Mouse (Mus musculus) G1E-ER4 (cell line): ENCODE results near the gene Tapbpl. TPM values are rescaled to one million over a fixed set of nuclear protein-coding genes. Genes with fewer than 3 reads are reported as not detected.

ENCODE experiments used
- GATA1 ChIP-seq: IDR thresholded peaks from one replicate; pipeline ENCODE4 v1.8.0; 2012; ENCODE audit warnings: low read length, inconsistent platforms
- polyA plus RNA-seq: library from polyadenylated mRNA; stranded (reverse); fragments of >175 nt; gene quantifications from 2 replicates; pipeline ENCODE4 v1.2.3, GENCODE M21; 2012

Tapbpl gene
- polyA plus RNA-seq, 1 experiment, result 2.2 TPM

GRCm38 (mm10) chr6:125225518-125226115, 6.0 kb downstream of the Tapbpl start:
- TF ChIP-seq GATA1, result no peak

GRCm38 (mm10) chr6:125222577-125222976, 9.1 kb downstream of the Tapbpl start:
- no peak for TF ChIP-seq GATA1

- TF ChIP-seq GATA1, result no peak
Observed at GRCm38 (mm10) chr6:125222146-125222545, 9.5 kb downstream of the Tapbpl start.

GRCm38 (mm10) chr6:125221115-125221745, 10.4 kb downstream of the Tapbpl start:
- TF ChIP-seq GATA1, result no peak

GRCm38 (mm10) chr6:125218963-125219362, 12.7 kb downstream of the Tapbpl start:
- TF ChIP-seq GATA1, result no peak

GRCm38 (mm10) chr6:125217899-125218298, 13.8 kb downstream of the Tapbpl start:
- no peak for TF ChIP-seq GATA1

DNA sequence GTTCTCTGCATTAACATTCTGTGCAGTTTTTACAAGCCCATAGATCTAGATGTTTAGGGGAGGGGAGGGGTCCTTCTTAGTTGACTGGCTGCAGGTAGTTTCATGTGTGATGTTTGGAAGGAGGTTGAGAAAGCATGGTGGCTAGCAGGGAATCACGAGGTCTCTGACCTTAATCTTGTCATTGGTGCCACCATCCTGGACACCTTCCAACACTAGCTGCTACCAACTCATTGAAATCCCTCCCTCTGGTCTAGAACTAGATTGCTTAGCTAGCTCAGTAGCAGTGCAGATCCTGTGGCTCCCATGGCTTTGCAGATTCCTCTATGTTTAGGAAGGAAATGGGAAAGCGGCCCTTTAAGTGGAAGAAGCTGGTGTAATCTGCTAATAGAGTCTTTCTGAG, 14.8 kb downstream of the Tapbpl start:
- no peak for TF ChIP-seq GATA1

GRCm38 (mm10) chr6:125215148-125215954, 16.3 kb downstream of the Tapbpl start, which contains the start of gene Vamp1:
Gene Vamp1, plus strand, starts transcription at chr6:125215551.
- no peak for TF ChIP-seq GATA1

DNA sequence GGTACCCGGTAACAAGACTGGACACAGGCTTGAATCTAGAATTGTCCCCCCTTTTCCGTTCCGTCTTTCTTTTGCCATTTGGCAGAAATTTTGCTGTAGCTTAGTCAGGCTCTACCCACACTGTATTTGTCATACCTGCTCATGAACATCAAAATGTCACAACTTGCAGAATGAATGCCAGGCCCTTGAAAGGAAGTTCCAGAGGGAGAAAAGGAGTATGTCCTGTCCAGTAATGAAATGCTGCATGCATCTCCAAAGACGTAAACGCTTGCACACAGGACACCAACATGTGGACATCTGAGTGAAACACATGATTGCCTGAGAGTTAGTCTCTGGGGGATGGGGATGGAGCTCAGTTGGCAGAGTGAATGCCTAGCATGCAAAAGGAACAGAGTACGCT, 17.9 kb downstream of the Tapbpl start:
- TF ChIP-seq GATA1, result no peak

- TF ChIP-seq GATA1, result no peak
Observed at GRCm38 (mm10) chr6:125213129-125213528, 18.5 kb downstream of the Tapbpl start.

DNA sequence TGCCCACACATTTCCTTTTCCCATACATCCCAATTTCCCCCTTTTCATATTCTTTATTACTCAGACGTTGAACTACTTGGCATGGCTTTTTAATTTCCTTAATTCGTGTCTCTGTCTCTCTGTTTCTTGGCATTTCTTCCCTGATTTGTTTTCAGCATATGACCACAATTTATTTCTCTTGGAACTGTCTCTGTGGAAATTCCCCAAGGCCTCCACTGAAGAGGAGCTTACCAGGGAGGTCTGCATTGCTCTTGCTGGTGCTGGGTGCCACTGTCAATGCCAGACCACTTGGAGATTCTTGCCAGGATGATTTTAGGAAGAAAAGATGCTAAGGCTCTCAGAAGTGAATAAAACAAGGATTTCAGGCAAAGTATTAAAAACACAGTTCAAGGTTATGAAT, 19.0 kb downstream of the Tapbpl start:
- TF ChIP-seq GATA1, result no peak

GRCm38 (mm10) chr6:125210436-125210835, 21.2 kb downstream of the Tapbpl start:
- no peak for TF ChIP-seq GATA1

GRCm38 (mm10) chr6:125197166-125197565, 34.5 kb downstream of the Tapbpl start:
- TF ChIP-seq GATA1, result no peak

DNA sequence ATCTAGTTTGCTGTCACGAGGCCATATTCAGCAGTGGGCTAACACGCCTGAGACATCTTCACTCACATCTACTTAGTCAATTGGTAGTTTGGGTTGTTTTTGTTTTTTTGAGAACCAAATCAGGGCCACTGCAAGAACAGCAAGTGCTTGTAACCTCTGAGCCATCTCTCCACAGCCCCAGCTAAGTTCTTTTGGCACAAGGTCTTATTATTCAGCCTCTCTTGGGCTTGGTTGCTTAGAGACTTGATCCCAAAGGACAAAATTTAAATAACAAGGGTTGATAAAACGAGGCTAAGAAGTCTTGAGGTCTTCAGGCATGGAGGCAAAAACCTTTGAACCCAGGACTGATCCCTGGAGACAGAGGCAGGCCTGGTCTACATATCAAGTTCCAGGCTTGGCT, 35.4 kb downstream of the Tapbpl start:
- no peak for TF ChIP-seq GATA1

GRCm38 (mm10) chr6:125195541-125196075, 36.1 kb downstream of the Tapbpl start:
- TF ChIP-seq GATA1, result no peak

GRCm38 (mm10) chr6:125193390-125193789, 38.3 kb downstream of the Tapbpl start:
- no peak for TF ChIP-seq GATA1
